Mouse (Mus musculus): ENCODE results near the gene Il1b.

Gene Il1b

DNA sequence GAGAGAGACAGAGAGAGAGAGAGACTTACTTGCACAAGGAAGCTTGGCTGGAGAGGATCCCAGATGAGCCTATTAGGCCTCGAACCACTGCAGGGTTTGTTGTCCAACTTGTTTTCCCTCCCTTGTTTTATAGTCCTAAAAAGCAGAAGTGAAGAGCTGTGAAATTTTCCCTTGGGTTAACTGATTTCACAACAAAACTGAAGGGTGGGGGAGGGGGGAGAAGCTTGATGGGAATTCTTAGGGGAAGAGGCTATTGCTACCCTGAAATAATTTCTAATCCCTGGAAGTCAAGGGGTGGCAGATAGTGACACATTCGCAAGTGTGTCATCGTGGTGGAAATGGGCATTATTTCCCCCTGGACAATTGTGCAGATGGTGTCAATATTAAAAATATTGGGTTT lies at the start of gene Il1b:
Gene Il1b, minus strand, starts transcription at position 101 of the 400 bp plus-strand sequence.
- DNase-seq = no peak

DNA sequence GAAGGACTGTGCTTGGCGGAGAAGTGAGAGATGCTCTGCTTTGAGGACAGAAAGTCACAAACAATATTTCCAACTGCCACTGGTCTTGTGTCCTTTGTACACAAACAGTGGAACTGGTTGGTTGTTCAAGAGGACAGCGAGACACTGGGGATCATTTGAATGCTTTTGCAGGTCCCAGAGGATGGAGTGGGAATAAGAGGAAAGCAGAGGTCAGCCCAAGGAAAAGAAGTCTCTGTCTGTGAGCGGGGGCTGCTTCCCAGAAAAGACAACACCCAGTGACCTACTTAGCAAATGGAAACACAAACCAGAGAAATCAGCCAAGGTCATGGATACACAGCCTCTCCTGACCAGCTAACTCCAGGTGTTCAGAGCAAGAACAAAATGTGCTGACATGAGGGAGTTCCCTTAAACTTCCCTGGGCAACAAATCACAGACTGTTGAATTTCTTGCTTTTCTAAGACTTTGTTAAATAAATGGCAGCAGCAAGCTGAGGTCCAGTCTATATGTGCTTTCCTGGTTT lies 48.5 kb upstream of the Il1b start:
- DNase-seq = no peak

DNA sequence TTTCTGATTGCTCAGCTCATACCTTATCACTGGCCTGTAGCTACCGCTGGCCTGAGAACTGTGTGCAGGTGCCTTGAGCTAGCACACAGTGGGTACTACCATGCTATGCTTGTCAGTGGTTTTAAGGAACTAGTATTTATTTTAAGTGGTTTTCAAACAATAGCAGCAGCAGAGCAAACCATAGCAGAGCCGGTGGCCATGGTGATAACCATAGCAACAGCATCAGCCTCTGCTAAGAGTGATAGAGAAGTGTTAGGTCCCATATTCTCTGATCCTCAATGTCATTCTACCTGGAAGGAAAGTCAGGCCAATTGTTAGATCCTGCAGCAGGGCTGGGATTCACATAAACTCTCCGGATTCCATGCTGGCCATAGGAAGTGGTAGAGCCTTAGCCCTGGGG lies 43.7 kb upstream of the Il1b start:
- DNase-seq = no peak

DNA sequence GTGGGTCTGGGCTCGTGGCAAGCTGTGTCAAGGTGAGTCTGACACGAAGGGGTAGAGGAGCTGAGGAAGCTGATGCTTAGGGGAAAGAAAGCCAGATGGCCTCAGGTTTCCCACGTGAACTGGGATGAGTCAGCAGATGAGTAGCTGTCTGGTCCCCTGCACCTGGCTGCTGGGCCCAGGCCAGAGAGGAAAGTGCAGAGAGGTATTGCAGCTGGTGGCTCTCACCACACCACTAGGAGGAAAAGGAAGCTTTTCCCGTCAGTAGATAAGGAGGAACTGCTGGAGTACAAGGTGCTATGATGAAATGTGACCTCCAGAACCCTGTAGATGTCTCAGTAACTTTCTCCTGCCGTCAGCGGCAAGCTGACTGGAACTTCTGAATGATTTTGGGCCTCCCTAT lies 42.5 kb upstream of the Il1b start:
- no peak for DNase-seq

GRCm38 (mm10) chr2:129411651-129412050 lies 40.7 kb upstream of the Il1b start:
- DNase-seq = no peak

- DNase-seq = no peak
Observed at GRCm38 (mm10) chr2:129410344-129410743, 39.4 kb upstream of the Il1b start.

DNA sequence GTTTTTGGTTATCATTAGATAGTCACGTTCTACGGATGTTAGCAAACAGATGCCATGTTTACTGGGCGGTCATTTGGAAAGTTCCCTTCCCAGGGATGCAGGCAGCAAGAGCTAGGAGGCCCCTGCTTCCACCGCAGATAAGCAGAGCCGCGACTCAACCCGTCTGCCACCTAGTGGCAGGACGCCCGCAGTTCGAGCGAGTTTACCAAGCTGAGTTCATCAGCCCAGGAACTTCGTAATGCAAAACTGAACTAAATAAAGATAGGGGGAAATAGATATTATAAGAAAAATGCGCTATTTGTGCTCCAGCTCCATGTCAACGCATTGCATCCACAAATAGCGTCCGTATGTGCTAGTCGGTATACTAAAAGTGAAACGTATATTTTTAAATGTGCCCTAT lies 37.5 kb upstream of the Il1b start:
- DNase-seq = peak; percentile 74

- DNase-seq = no peak
Observed at GRCm38 (mm10) chr2:129407596-129407995, 36.7 kb upstream of the Il1b start.

DNA sequence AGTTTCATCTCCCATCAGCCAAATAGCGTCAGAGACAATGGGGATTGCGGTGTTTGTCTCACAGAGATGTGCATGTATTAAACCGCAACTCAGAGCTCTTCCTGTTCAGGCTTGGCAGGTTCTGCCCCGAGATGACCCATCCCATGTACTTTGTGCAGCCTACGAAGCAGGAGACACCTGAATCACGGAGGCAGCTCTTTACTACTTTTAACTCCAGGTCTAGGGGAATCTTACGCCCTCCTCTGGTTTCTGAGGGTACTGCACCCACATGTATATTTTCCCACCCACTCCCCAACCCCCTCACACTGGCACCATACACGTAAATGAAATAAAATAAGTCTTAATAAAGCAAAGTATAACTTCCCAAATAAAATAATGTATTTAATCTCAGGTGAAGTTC lies 35.6 kb upstream of the Il1b start:
- DNase-seq = no peak

GRCm38 (mm10) chr2:129403786-129404185 lies 32.8 kb upstream of the Il1b start:
- DNase-seq = no peak

GRCm38 (mm10) chr2:129402330-129402729 lies 31.4 kb upstream of the Il1b start:
- DNase-seq = no peak

- DNase-seq = no peak
Observed at GRCm38 (mm10) chr2:129401803-129402202, 30.9 kb upstream of the Il1b start.

DNA sequence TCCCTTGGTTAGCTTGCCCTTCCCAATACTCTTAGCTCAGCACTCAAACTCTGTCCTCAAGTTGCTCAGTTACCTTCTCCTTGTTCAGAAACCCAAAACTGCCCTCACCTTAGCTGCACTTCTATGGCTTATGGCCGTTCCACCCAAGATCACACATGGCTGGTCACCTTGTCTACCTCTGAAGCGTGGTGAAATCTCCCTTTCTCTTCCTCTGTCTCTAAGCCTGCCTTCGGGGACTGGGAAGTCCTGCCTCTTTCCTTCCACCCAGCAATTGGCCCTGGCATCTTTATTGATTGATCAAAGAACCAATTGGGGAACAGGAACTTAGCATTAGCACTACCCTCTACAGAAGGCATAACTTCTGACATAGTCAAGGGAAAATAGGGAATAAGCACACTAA lies 27.2 kb upstream of the Il1b start:
- DNase-seq = no peak

- peak; percentile 16 for DNase-seq
Observed at GRCm38 (mm10) chr2:129393524-129393923, 22.6 kb upstream of the Il1b start.

GRCm38 (mm10) chr2:129390161-129390560 lies 19.2 kb upstream of the Il1b start:
- DNase-seq = no peak

DNA sequence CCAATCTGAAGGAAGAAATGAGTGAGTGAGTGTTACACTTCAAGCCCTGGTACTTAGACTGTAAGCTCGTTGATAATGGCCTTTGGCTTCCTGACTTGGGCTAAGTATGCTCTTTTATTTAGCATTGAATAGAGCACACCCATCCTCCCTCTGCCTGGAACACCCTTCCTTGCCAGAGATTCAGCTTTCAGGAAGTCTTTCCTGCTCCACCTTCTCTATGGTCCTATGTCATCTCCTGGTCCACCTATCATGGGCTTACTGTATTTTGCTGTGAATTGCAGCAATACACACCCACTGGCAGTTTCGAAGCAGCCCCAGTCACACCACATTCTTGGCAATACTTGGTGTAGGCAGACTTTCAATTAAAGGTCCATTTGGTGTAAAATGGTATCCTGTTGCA lies 18.4 kb upstream of the Il1b start:
- DNase-seq = no peak

DNA sequence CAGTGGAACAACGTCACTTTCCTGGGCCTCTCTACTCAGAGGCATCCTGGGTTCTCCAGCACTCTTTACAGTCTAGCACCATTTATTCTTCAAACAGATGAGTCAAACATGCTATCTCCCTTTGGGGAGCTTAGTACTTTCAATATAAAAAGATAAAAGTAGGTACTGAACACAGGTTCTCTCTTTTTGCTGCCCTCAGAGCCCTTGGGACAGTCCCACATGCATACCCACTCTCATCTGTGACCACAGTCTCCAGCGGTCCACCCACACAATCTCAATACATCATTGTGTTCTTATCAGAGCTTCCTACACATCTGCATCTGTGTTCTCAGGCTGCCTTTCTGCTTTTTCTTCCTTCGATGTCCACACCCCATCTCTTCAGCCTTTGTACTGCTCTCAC lies 14.4 kb upstream of the Il1b start:
- DNase-seq = no peak

- DNase-seq = no peak
Observed at GRCm38 (mm10) chr2:129384272-129384660, 13.3 kb upstream of the Il1b start.

DNA sequence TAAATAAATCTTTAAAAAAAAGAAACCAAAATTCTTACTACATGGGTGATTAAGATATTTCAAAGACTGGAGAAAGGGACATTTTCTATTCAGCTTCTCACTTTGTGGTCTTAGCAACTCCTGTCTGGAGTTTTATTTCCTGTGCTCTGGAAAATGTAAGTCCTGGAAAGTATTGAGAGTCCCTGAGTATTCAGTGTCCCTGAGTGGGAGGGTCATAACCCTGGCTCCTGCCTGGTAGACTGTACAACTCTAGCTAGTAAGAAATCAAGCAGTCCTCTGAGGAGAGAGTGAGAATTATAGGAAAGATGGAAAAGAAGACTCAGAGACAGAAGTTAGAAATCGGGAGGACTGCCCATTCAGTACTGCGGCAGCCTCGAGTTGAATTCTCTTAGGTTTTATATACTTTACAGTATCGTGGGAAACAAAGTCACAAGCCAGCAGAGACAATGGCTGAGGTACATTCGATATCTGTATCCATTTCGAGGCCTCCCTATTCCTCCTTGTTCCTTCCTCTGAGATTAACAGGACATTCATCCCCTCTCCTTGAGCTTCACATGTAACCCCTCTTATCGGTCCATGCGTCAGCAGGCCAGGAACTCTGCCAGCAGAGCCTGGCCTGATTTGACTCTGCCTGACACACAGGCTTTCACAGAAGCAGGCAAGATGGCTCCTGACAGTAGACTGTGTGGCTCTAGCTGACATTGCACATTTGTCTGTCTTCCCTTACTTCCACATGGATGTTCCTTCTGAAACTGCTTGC lies 12.8 kb upstream of the Il1b start:
- no peak for DNase-seq

- no peak for DNase-seq
Observed at GRCm38 (mm10) chr2:129380746-129381474, 10.0 kb upstream of the Il1b start.

DNA sequence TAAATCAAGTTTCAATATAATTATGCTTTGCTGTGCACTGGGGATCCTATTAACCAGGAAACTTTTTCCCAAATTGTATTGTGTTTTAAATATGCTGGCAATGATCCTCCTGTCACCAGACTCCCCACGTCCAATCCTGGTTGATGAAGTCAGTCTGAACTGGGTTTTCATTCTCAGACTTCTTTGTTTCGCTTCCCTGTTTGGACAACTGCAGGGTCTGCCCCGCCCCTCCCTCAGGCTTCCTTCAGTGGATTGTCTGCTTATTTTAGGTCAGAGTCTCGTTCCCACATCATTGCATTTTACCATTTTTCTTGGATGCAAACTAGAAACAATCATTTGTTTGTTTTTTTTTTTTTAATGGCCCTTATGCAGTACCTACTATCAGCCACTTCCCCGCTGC lies 9.3 kb upstream of the Il1b start:
- no peak for DNase-seq

DNA sequence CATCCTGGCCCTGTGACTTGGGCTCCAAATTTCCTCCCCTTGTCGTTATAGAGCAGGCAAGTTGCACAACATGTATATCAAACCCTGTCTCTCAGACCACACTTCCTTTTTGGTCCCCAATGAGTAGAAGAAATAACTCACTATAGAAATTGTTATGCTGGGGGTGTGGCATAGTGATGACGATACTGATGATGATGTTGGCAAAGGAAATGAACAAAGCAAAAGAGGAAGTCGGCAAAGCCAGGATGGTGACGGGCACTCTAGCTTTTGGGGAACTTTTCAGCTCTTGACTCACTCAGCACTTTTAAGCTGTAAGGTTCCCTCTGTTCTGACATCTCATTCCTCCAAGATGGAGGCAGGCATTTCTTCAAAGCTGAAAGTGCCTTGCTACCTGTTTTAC lies 2.4 kb upstream of the Il1b start:
- no peak for DNase-seq

GRCm38 (mm10) chr2:129369615-129370014 lies 1.3 kb downstream of the Il1b start:
- DNase-seq = no peak

DNA sequence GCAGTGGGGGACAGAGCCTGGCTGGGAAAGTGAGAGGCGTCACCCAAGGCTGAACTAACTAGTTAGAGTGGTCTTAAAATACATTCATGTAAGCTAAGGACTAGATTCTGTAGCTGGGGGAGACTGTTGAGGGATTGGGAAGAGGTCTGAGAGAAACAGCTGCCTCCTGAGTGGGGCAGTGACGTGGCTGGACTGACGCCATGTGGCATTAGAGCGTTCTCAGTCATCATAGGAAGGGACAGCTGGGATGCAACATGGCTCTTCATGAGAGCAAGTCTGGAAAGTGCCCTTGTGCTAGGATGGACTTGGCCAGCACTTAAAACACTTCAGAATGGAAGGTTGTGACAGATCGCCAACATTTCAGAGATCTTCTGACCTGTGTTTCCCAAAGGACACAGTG lies 2.1 kb downstream of the Il1b start:
- DNase-seq = no peak
